Comparison of ENCODE assay signal across 13 mouse cellular contexts in the genomic region with DNA sequence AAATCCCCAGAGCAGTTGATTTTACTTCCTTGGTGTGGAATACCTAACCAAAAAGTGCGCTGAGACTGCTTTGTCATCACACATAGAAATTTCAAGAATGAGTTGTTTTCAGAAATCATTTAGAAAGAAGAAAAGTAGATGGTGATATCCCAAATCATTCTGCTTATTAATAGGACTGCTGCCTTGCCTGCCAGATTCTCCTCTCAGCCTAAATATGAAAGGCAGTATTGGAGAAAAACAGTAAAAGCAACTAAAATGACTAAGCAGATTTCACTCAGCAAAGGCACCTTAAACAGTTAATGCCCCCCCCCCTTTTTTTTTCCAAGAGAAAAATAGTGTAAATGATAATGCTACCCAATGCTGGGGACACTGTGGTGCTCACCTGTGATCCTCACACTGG. TPM values are rescaled to one million over a fixed set of nuclear protein-coding genes. Genes with fewer than 3 reads are reported as not detected.
DNase-seq lines count a peak whose midpoint lies in the region; ATAC-seq and TF ChIP-seq lines count a peak whose summit lies in the region.
"Had no signal": no experiment of that assay in that cellular context is flagged by ENCODE, and none has a peak within 500 bp of the region (broad histone marks: within the 10 kb centered on the region; RNA-seq: fewer than 3 reads in every experiment).

No protein-coding gene starts in this region.

- no peaks in the 10 kb centered on the region; the same call in 1 of the 2 replicates for H3K9me3 ChIP-seq in erythroblast, embryonic 14.5 days (ENCODE audit: control insufficient read depth, low read length)
- H3K9me3 ChIP-seq in liver, postnatal 0 days (ENCODE audit: low read length) = no peaks in the 10 kb centered on the region
- H3K9me3 ChIP-seq: forebrain, embryonic 12.5 days had no signal

- H3K9ac ChIP-seq in liver, postnatal 0 days (replicated peaks) = peak overlapping the region; percentile 98; the same call in 1 of the 2 replicates

- peak overlapping the region; percentile 98 for H3K27ac ChIP-seq in left cerebral cortex, adult 2 months
- peak overlapping the region; percentile 98 for H3K27ac ChIP-seq in bone marrow macrophage, adult 2 months (ENCODE audit: insufficient read depth, low read depth, low read length)
- H3K27ac ChIP-seq in liver, postnatal 0 days (ENCODE audit: low read depth) = peak overlapping the region; percentile 100

- no peak for TF ChIP-seq POLR2A in bone marrow macrophage, adult 2 months (IDR thresholded peaks at IDR 0.05; ENCODE audit: borderline replicate concordance, low read depth, low read length)

- intact Hi-C loops in left cerebral cortex, adult 2 months (cut with DNase I) = loop anchor here (1.0 to 5.0 kb wide), 2 partner anchors 183 to 237 kb away; no protein-coding TSS in a partner anchor

- H3K36me3 ChIP-seq in erythroblast, embryonic 14.5 days (ENCODE audit: control insufficient read depth) = peaks cover 17% of the 10 kb centered on the region
- 0 out of 2 replicates have a peak, but pooled peaks cover under 1% of the 10 kb centered on the region for H3K36me3 ChIP-seq in liver, postnatal 0 days (replicated peaks; ENCODE audit: insufficient read depth, low read length)
- H3K36me3 ChIP-seq: forebrain, embryonic 12.5 days had no signal

- H3K4me1 ChIP-seq in erythroblast, embryonic 14.5 days (ENCODE audit: control insufficient read depth) = peaks cover 62% of the 10 kb centered on the region
- peaks cover 12% of the 10 kb centered on the region for H3K4me1 ChIP-seq in bone marrow macrophage, adult 2 months (ENCODE audit: control insufficient read depth, insufficient read depth, low read length)
- peaks cover 28% of the 10 kb centered on the region for H3K4me1 ChIP-seq in liver, postnatal 0 days (ENCODE audit: insufficient read depth)

- H3K4me3 ChIP-seq in erythroblast, embryonic 14.5 days (replicated peaks) = peak overlapping the region; percentile 70
- H3K4me3 ChIP-seq in left cerebral cortex, adult 2 months = no peak overlapping the region
- H3K4me3 ChIP-seq in bone marrow macrophage, adult 2 months (ENCODE audit: insufficient read depth, low read length) = no peak overlapping the region
- no peak overlapping the region for H3K4me3 ChIP-seq in liver, postnatal 0 days (ENCODE audit: low read depth, low read length)

- no peak for TF ChIP-seq EP300 in liver, postnatal 0 days (IDR thresholded peaks at IDR 0.05; ENCODE audit: low read depth)

- peak overlapping the region; percentile 86 for H3K4me2 ChIP-seq in liver, postnatal 0 days (ENCODE audit: low read depth, low read length)

- DNase-seq in left cerebral cortex, adult 2 months (ENCODE audit: extremely low spot score in 1 of 2, low spot score in 2 of 2) = no peak
- DNase-seq in left cerebral cortex, adult 8-10 months (ENCODE audit: low spot score in 2 of 2) = no peak
- no peak for DNase-seq in liver, postnatal 0 days
- DNase-seq in cerebellum, adult 11-12 months = no peak
- DNase-seq in urinary bladder, postnatal 14 days (ENCODE audit: low spot score) = no peak
- DNase-seq: adrenal gland, adult 2 months; cerebellum, adult 11 months; gastrocnemius, postnatal 25 days had no signal

- no peaks in the 10 kb centered on the region for H3K27me3 ChIP-seq in erythroblast, embryonic 14.5 days (ENCODE audit: control insufficient read depth)
- no peaks in the 10 kb centered on the region for H3K27me3 ChIP-seq in liver, postnatal 0 days (ENCODE audit: insufficient read depth, low read length)
- H3K27me3 ChIP-seq: forebrain, embryonic 12.5 days had no signal

- TF ChIP-seq CTCF in left cerebral cortex, adult 2 months (IDR thresholded peaks at IDR 0.05) = no peak
- no peak for TF ChIP-seq CTCF in bone marrow macrophage, adult 2 months (IDR thresholded peaks at IDR 0.05; ENCODE audit: low read depth, low read length)
- no peak for TF ChIP-seq CTCF in liver, postnatal 0 days (IDR thresholded peaks at IDR 0.05; ENCODE audit: low read depth)

- ATAC-seq in erythroblast, adult 5-6 weeks (replicated peaks; ENCODE audit: low FRiP score, poor library complexity, severe bottlenecking) = no peak
- ATAC-seq in liver, postnatal 0 days = no peak
- ATAC-seq: intestine, postnatal 0 days had no signal

- 60% methylated on average over 1 of the region's 1 CpGs for WGBS in liver, postnatal 0 days (ENCODE audit: insufficient replicate concordance)

RNA-seq across cellular contexts. Expression of a gene that starts 1.9 kb away (rescaled TPM):
- 3.4 and 4.8 TPM in 2 replicates for polyA plus RNA-seq in erythroblast, embryonic 14.5 days (2012)
- total RNA-seq in erythroblast, adult 5-6 weeks (2015; ENCODE audit: low replicate concordance) = 232 and 330 TPM in 2 replicates
- total RNA-seq in erythroblast, adult 5-6 weeks (2017; ENCODE audit: low replicate concordance) = 190 and 199 TPM in 2 replicates
- 100 to 1,000 TPM; 508 to 527 TPM for total RNA-seq in left cerebral cortex, adult 2 months (2021)
- 100 to 1,000 TPM; 529 to 551 (median 542) TPM for total RNA-seq in left cerebral cortex, adult 8-10 months (2022)
- 356 and 389 TPM in 2 replicates for polyA plus RNA-seq in bone marrow macrophage, adult 2 months (2012; ENCODE audit: insufficient read depth, insufficient read length, missing spikeins)
- 34.1 and 42.4 TPM in 2 replicates for polyA plus RNA-seq in liver, postnatal 0 days (2015; fragmentation: Nextera tagmentation; extraction: Ambion mirVana)

RNA-seq across cellular contexts. Expression of a gene that starts 48.3 kb away (rescaled TPM):
- polyA plus RNA-seq in erythroblast, embryonic 14.5 days (2012) = 0.25 and 0.38 TPM in 2 replicates
- 32.3 and 41.0 TPM in 2 replicates for total RNA-seq in erythroblast, adult 5-6 weeks (2015; ENCODE audit: low replicate concordance)
- total RNA-seq in erythroblast, adult 5-6 weeks (2017; ENCODE audit: low replicate concordance) = 45.7 and 49.2 TPM in 2 replicates
- total RNA-seq in left cerebral cortex, adult 2 months (2021) = 10 to 100 TPM; 17.3 to 19.3 TPM
- 10 to 100 TPM; 20.0 to 23.2 (median 20.8) TPM for total RNA-seq in left cerebral cortex, adult 8-10 months (2022)
- 23.5 and 26.5 TPM in 2 replicates for polyA plus RNA-seq in bone marrow macrophage, adult 2 months (2012; ENCODE audit: insufficient read depth, insufficient read length, missing spikeins)
- 7.8 and 8.0 TPM in 2 replicates for polyA plus RNA-seq in liver, postnatal 0 days (2015; fragmentation: Nextera tagmentation; extraction: Ambion mirVana)
